Mouse (Mus musculus) embryonic facial prominence, embryonic 14.5 days (tissue): Measurements from ENCODE around the gene Trabd. TPM values are rescaled to one million over a fixed set of nuclear protein-coding genes. Genes with fewer than 3 reads are reported as not detected.

ENCODE experiments used
- ATAC-seq: fragments of 200-750 bp; cut with Nextera tagmentation; 2 replicates; pipeline ENCODE4 v1.8.0; 2017; ENCODE audit warnings: low read depth, moderate number of reproducible peaks, moderate TSS enrichment
- DNase-seq: peaks from one replicate; pipeline ENCODE4 v3.0.0-alpha.2; 2015; ENCODE audit warnings: low spot score
- H3K27ac ChIP-seq: fragments of 300-500 bp; sonication (generic); replicated peaks from 2 replicates; pipeline ENCODE4 v1.5.1; 2014; ENCODE audit warnings: low read depth, mild to moderate bottlenecking, low read length, moderate library complexity
- H3K27me3 ChIP-seq: fragments of 300-500 bp; sonication (generic); replicated peaks from 2 replicates; pipeline ENCODE4 v1.6.1; 2014; ENCODE audit warnings: low read length; ENCODE audit not compliant: control insufficient read depth, insufficient read depth
- H3K36me3 ChIP-seq: fragments of 300-500 bp; sonication (generic); 2 replicates; pipeline ENCODE4 v1.6.1; 2014; ENCODE audit warnings: low read length, mixed read lengths; ENCODE audit not compliant: control insufficient read depth, insufficient read depth
- H3K4me1 ChIP-seq: fragments of 300-500 bp; sonication (generic); 2 replicates; pipeline ENCODE4 v1.6.1; 2014; ENCODE audit warnings: antibody characterized with exemption, low read length; ENCODE audit not compliant: control insufficient read depth, insufficient read depth
- H3K4me2 ChIP-seq: fragments of 300-500 bp; sonication (generic); 2 replicates; pipeline ENCODE4 v1.6.1; 2014; ENCODE audit warnings: low read depth, mild to moderate bottlenecking, low read length, moderate library complexity, mixed read lengths
- H3K4me3 ChIP-seq: fragments of 300-500 bp; sonication (generic); 2 replicates; pipeline ENCODE4 v1.5.1; 2014; ENCODE audit warnings: low read depth, mild to moderate bottlenecking, low read length
- H3K9ac ChIP-seq: fragments of 300-500 bp; sonication (generic); 2 replicates; pipeline ENCODE4 v1.6.1; 2014; ENCODE audit warnings: low read depth, mild to moderate bottlenecking, low read length, moderate library complexity, mixed read lengths
- H3K9me3 ChIP-seq: fragments of 300-500 bp; sonication (generic); 2 replicates; pipeline ENCODE4 v1.6.1; 2016; ENCODE audit warnings: low read length; ENCODE audit not compliant: control insufficient read depth
- WGBS: fragments of 180-500 bp; shearing (Covaris S2); extraction: QIAGEN DNeasy Blood & Tissue Kit; methylation state at CpG from one replicate; pipeline ENCODE4 v1.1.7; 2014; 5-methylcytosine and 5-hydroxymethylcytosine counted together
- polyA plus RNA-seq: library from polyadenylated mRNA; unstranded; fragments of >200 nt; fragmentation: Nextera tagmentation; extraction: Ambion mirVana; gene quantifications from 2 replicates; pipeline ENCODE4 v1.2.1, GENCODE M21; 2014

Trabd gene
- polyA plus RNA-seq, 1 experiment from 2014 or later, result 41.4 TPM

DNA sequence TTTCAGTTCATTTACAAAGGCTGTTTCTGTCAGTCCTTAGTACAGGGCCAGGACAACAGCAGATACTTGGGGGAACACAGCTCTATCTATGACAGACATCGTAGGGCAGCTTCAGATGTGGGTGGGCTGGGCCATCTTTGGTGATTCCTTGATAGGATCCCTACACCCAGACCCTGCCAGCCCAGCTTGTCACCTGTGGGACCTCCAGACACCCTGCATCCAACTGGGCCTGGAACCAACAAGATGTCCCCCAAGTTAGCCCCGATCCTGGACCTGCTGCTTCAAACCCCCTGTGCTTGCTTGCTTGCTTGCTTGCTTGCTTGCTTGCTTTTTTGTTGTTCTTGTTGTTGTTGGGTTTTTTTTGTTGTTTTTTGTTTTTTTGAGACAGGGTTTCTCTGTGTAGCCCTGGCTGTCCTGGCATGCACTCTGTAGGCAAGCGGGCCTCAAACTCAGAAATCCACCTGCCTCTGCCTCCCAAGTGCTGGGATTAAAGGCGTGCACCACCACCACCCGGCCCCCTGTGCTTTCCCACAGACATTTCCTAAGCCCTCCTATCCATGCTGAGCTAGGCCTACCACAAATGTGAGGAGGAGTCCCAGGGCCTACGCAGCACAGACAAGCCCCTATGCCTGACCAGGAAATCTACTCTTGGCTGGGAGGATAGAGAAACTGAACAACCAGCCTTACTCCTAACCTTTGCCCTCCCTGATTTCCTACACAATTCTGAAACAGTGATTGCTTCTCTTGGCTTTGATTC is 13.0 kb upstream of the Trabd start:
- H3K4me3 ChIP-seq, result no peak overlapping the region
- ATAC-seq (no peak), DNase-seq (no peak)
- no peak overlapping the region for H3K9ac ChIP-seq
- WGBS, result 90% methylated on average over 6 of the region's 6 CpGs
- H3K4me1 ChIP-seq, result no peaks in the 10 kb centered on the region
- H3K9me3 ChIP-seq, result no peaks in the 10 kb centered on the region
- H3K27ac ChIP-seq, result no peak overlapping the region
- no peaks in the 10 kb centered on the region for H3K36me3 ChIP-seq
- H3K4me2 ChIP-seq, result no peak overlapping the region
- H3K27me3 ChIP-seq, result peaks cover 58% of the 10 kb centered on the region

DNA sequence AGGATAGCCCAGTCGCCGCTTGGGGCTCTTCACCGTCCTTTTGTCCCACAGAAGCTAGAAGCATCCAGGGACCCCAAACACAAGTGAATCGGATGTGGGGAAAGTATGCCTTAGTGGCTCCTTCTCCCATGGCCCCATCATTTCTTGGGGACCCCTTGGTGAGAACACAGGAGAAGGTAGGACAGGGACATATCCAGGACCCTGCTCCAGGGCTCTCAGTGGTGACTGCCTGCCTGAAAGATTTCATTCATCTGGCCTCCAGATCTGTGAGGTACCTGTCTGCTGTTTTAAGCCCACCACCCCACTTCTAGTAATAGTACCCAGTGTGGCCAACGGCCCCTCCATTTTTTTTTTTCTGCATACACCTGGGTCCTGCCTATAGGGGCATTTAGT is 12.4 kb upstream of the Trabd start:
- no peak overlapping the region for H3K4me2 ChIP-seq
- no peak overlapping the region for H3K4me3 ChIP-seq
- no peak overlapping the region for H3K9ac ChIP-seq
- DNase-seq (no peak), ATAC-seq (no peak)
- no peaks in the 10 kb centered on the region for H3K9me3 ChIP-seq
- H3K4me1 ChIP-seq, result no peaks in the 10 kb centered on the region
- peaks cover 59% of the 10 kb centered on the region for H3K27me3 ChIP-seq
- H3K36me3 ChIP-seq, result no peaks in the 10 kb centered on the region
- 80% methylated on average over 5 of the region's 5 CpGs for WGBS
- H3K27ac ChIP-seq, result no peak overlapping the region

DNA sequence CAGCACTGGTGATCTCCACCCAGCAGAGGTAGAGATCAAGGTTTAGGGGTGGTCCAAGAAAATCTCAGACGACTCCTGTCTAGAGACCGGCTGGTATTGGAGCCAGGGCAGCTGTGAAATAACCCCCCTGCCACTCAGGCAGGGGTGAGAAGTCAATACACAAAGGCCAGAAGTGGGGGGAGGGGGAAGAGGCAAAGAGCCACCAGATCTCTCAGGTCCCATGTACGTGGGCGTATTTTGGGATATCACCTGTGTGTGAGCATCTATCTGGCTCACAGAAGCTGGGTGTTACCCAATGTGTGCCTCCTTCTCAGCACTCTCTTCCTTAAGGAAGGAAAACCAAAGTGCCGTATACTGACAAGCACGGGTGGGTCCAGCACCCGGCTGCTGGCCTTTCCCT is 11.9 kb upstream of the Trabd start:
- 69% methylated on average over 7 of the region's 7 CpGs for WGBS
- no peak overlapping the region for H3K9ac ChIP-seq
- H3K36me3 ChIP-seq, result no peaks in the 10 kb centered on the region
- no peak overlapping the region for H3K27ac ChIP-seq
- peaks cover 58% of the 10 kb centered on the region for H3K27me3 ChIP-seq
- ATAC-seq (no peak), DNase-seq (no peak)
- H3K4me3 ChIP-seq, result no peak overlapping the region
- no peaks in the 10 kb centered on the region for H3K4me1 ChIP-seq
- H3K9me3 ChIP-seq, result no peaks in the 10 kb centered on the region
- H3K4me2 ChIP-seq, result no peak overlapping the region

DNA sequence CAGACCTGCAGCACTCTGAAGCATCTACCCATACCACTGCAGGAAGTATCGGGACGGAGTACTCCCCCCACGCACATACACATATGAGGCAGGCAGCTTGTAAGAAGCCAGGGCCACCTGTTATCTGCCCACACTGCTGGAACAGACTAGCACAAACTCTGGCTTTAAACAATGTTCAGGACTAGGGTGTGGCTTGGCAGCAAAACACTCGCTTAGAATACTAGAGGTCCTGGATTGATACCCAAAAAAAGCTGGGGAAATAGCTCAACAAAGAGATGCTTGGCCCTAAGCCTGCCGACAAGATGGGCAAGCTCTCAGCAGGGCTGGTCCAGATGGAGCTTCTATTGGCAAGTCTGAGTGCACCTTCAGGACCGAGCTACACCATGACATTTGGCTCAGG is 11.4 kb upstream of the Trabd start:
- DNase-seq (no peak), ATAC-seq (no peak)
- Histone ChIP-seq H3K4me3 (no peak overlapping the region), H3K4me2 (no peak overlapping the region), H3K9me3 (no peaks in the 10 kb centered on the region), H3K36me3 (no peaks in the 10 kb centered on the region), H3K4me1 (no peaks in the 10 kb centered on the region), H3K9ac (no peak overlapping the region), H3K27me3 (peaks cover 58% of the 10 kb centered on the region), H3K27ac (no peak overlapping the region)
- WGBS, result 79% methylated on average over 6 of the region's 6 CpGs

DNA sequence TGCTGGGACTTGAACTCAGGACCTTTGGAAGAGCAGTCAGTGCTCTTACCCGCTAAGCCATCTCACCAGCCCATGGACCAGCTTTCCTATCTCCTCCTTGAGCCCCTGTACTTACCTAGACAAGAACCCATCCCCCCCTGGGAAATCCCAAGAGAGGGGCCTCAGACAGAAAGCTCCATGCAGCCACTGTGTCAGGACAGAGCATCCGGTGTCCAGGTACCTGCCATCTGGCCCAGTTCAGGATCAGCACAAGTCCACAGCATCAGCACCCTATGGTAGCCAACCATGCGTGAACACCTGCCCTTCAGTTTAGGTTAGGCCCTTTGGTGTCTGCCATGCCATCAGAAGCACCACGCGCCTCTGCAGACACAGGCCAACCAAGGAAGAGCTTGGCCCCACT is 10.0 kb upstream of the Trabd start:
- no peak overlapping the region for H3K4me2 ChIP-seq
- no peaks in the 10 kb centered on the region for H3K9me3 ChIP-seq
- ATAC-seq (no peak), DNase-seq (no peak)
- no peaks in the 10 kb centered on the region for H3K4me1 ChIP-seq
- peaks cover 57% of the 10 kb centered on the region for H3K27me3 ChIP-seq
- 85% methylated on average over 5 of the region's 5 CpGs for WGBS
- no peak overlapping the region for H3K27ac ChIP-seq
- no peak overlapping the region for H3K9ac ChIP-seq
- H3K36me3 ChIP-seq, result no peaks in the 10 kb centered on the region
- H3K4me3 ChIP-seq, result no peak overlapping the region

DNA sequence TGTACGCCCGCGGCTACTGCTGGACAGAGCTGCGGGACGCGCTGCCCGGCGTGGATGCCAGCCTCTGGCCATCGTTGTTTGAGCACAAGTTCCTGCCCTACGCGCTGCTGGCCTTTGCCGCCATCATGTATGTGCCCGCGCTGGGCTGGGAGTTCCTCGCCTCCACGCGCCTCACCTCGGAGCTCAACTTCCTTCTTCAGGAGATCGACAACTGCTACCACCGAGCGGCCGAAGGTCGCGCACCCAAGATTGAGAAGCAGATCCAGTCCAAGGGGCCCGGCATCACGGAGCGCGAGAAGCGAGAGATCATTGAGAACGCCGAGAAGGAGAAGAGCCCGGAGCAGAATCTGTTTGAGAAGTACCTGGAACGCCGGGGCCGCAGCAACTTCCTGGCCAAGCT is 7.3 kb upstream of the Trabd start:
- H3K27me3 ChIP-seq, result peaks cover 38% of the 10 kb centered on the region
- no peaks in the 10 kb centered on the region for H3K36me3 ChIP-seq
- no peaks in the 10 kb centered on the region for H3K4me1 ChIP-seq
- peak overlapping the region; percentile 10 for H3K4me3 ChIP-seq
- 38% methylated on average over 35 of the region's 35 CpGs for WGBS
- peak overlapping the region; percentile 5; the same call in 1 of the 2 replicates for H3K4me2 ChIP-seq
- H3K27ac ChIP-seq, result no peak overlapping the region
- H3K9me3 ChIP-seq, result no peaks in the 10 kb centered on the region
- ATAC-seq, result no peak
- H3K9ac ChIP-seq, result 0 out of 2 replicates have a peak overlapping the region, but pooled peaks have one; percentile 10
- DNase-seq, result no peak

DNA sequence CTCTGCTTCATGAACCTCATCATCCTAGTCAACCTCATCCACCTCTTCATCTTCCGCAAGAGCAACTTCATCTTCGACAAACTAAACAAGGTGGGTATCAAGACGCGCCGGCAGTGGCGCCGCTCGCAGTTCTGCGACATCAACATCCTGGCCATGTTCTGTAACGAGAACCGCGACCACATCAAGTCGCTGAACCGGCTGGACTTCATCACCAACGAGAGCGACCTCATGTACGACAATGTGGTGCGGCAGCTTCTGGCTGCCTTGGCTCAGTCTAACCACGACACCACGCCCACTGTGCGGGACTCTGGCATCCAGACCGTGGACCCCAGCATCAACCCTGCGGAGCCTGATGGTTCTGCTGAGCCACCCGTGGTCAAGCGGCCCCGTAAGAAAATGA is 6.7 kb upstream of the Trabd start:
- Histone ChIP-seq H3K9me3 (no peaks in the 10 kb centered on the region), H3K4me3 (peak overlapping the region; percentile 10; the same call in 1 of the 2 replicates), H3K27me3 (peaks cover 38% of the 10 kb centered on the region), H3K4me2 (no peak overlapping the region; the same call in 1 of the 2 replicates), H3K27ac (no peak overlapping the region), H3K9ac (no peak overlapping the region), H3K36me3 (no peaks in the 10 kb centered on the region), H3K4me1 (no peaks in the 10 kb centered on the region)
- no peak for DNase-seq
- WGBS, result 39% methylated on average over 26 of the region's 26 CpGs
- ATAC-seq, result no peak

DNA sequence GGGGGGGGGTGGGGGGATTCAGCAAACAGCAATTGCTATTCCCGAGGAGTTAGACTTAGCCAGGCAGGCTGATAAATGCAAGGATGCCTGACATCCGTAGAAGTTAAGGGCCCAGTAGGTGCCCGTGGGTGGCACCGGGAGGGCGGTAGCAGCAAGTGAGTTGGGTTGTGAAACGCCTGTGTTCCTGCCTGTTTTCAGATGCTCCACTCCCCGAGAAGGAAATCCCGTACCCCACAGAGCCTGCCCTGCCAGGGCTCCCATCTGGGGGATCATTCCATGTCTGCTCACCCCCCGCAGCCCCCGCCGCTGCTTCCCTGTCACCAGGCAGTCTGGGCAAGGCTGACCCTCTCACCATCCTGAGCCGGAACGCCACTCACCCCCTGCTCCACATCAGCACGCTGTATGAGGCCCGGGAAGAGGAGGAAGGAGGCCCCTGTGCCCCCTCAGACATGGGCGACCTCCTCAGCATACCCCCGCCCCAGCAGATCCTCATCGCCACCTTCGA is 5.5 kb upstream of the Trabd start:
- H3K9me3 ChIP-seq, result no peaks in the 10 kb centered on the region
- no peak overlapping the region for H3K27ac ChIP-seq
- no peak overlapping the region for H3K9ac ChIP-seq
- no peaks in the 10 kb centered on the region for H3K36me3 ChIP-seq
- no peak overlapping the region for H3K4me2 ChIP-seq
- WGBS, result 72% methylated on average over 18 of the region's 19 CpGs
- peaks cover 38% of the 10 kb centered on the region for H3K27me3 ChIP-seq
- ATAC-seq, result no peak
- H3K4me1 ChIP-seq, result peaks cover under 1% of the 10 kb centered on the region; the same call in 1 of the 2 replicates
- H3K4me3 ChIP-seq, result no peak overlapping the region
- DNase-seq, result no peak

DNA sequence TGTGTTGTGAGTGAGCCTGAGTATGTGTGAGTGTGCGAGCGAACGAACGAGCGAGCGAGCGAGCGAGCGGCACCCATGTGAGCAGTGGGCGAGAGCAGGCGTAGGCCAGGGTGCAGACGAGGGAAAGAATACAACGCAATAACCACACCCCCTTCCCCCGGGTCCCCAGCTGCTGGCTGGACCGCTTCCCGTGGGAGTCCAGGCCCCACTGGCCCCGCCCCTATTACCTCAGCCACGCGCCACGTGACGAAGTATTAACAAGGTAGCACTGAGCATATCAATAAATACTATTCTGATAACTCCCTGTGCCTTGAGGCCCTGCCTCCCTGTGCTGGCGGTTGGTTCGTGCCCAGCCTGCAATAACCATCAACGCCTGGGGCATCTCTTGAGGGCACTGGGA is 4.3 kb upstream of the Trabd start:
- H3K9me3 ChIP-seq, result no peaks in the 10 kb centered on the region
- peaks cover 12% of the 10 kb centered on the region for H3K4me1 ChIP-seq
- DNase-seq, result no peak
- no peaks in the 10 kb centered on the region for H3K36me3 ChIP-seq
- no peak for ATAC-seq
- H3K4me3 ChIP-seq, result no peak overlapping the region
- peaks cover 35% of the 10 kb centered on the region for H3K27me3 ChIP-seq
- no peak overlapping the region for H3K27ac ChIP-seq
- 77% methylated on average over 24 of the region's 24 CpGs for WGBS
- no peak overlapping the region for H3K4me2 ChIP-seq
- no peak overlapping the region for H3K9ac ChIP-seq
